Mouse (Mus musculus) C2C12 (cell line): ENCODE data around the gene Smtnl2. TPM values are rescaled to one million over a fixed set of nuclear protein-coding genes. Genes with fewer than 3 reads are reported as not detected.

Experiments
- H3K27me3 ChIP-seq: one replicate; pipeline ENCODE4 v1.6.1; 2011; ENCODE audit not compliant: control insufficient read depth, insufficient read depth, insufficient read length
- H3K36me3 ChIP-seq: one replicate; pipeline ENCODE4 v1.6.1; 2011; ENCODE audit not compliant: control insufficient read depth, insufficient read depth
- H3K4me3 ChIP-seq: one replicate; pipeline ENCODE4 v1.5.1; 2011; ENCODE audit warnings: mild to moderate bottlenecking, control low read depth; ENCODE audit not compliant: poor library complexity, insufficient read depth, severe bottlenecking
- H3K79me2 ChIP-seq: one replicate; pipeline ENCODE4 v1.6.1; 2011; ENCODE audit not compliant: control insufficient read depth, insufficient read depth
- H3K79me3 ChIP-seq: one replicate; pipeline ENCODE4 v1.6.1; 2011; ENCODE audit warnings: low read depth, control low read depth
- H3ac ChIP-seq: one replicate; pipeline ENCODE3; 2011; ENCODE audit warnings: low read depth; ENCODE audit not compliant: control insufficient read depth, insufficient read length
- CEBPB ChIP-seq: IDR thresholded peaks from one replicate; pipeline ENCODE4 v1.6.1; 2011; ENCODE audit warnings: low read depth, mild to moderate bottlenecking, control low read depth, moderate library complexity
- CTCF ChIP-seq: IDR thresholded peaks from one replicate; pipeline ENCODE4 v1.5.1; 2011; ENCODE audit not compliant: control insufficient read depth, insufficient read depth, insufficient read length
- FOSL1 ChIP-seq: IDR thresholded peaks from one replicate; pipeline ENCODE4 v1.8.0; 2011; ENCODE audit warnings: mild to moderate bottlenecking, low read length; ENCODE audit not compliant: poor library complexity, insufficient read depth, severe bottlenecking
- MAX ChIP-seq: IDR thresholded peaks from one replicate; pipeline ENCODE4 v1.6.1; 2011; ENCODE audit warnings: mild to moderate bottlenecking, control low read depth
- MYOD1 ChIP-seq: IDR thresholded peaks from one replicate; pipeline ENCODE4 v1.6.1; 2011; ENCODE audit warnings: low read depth; ENCODE audit not compliant: control insufficient read depth, insufficient read length
- MYOG ChIP-seq: IDR thresholded peaks from one replicate; pipeline ENCODE4 v1.6.1; 2011; ENCODE audit not compliant: control insufficient read depth, insufficient read length; ENCODE audit errors: extremely low read depth
- USF1 ChIP-seq: IDR thresholded peaks from one replicate; pipeline ENCODE4 v1.6.1; 2011; ENCODE audit warnings: low read depth, mild to moderate bottlenecking, control low read depth, moderate library complexity
- polyA plus RNA-seq: library from polyadenylated mRNA; unstranded; fragments of >200 nt; fragmentation: generic; extraction: Trizol; gene quantifications from one replicate; pipeline ENCODE4 v1.2.1, GENCODE M21; 2012; ENCODE audit warnings: missing spikeins

Gene Smtnl2
- polyA plus RNA-seq, 1 experiment: 0.04 TPM

- TF ChIP-seq FOSL1 (no peak), MAX (no peak), CEBPB (no peak), USF1 (no peak), MYOG (no peak), CTCF (no peak), MYOD1 (no peak)
- Histone ChIP-seq H3K27me3 (peaks cover 79% of the 10 kb centered on the region), H3ac (no peak overlapping the region)
Measured at GRCm38 (mm10) chr11:72413601-72414190, 2.2 kb upstream of the Smtnl2 start.

GRCm38 (mm10) chr11:72413016-72413415 lies 1.5 kb upstream of the Smtnl2 start:
- H3K36me3 ChIP-seq: no peaks in the 10 kb centered on the region
- no peak overlapping the region for H3ac ChIP-seq
- H3K79me2 ChIP-seq: no peaks in the 10 kb centered on the region
- TF ChIP-seq FOSL1: no peak
- no peak for TF ChIP-seq MYOD1
- no peak for TF ChIP-seq USF1
- TF ChIP-seq MAX: no peak
- TF ChIP-seq CTCF: no peak
- TF ChIP-seq MYOG: no peak
- no peak for TF ChIP-seq CEBPB
- peaks cover 78% of the 10 kb centered on the region for H3K27me3 ChIP-seq
- H3K79me3 ChIP-seq: no peaks in the 10 kb centered on the region
- no peak overlapping the region for H3K4me3 ChIP-seq

More at GRCm38 (mm10) chr11:72413601-72414190, 2.2 kb upstream of the Smtnl2 start:
- Histone ChIP-seq H3K79me2 (no peaks in the 10 kb centered on the region), H3K79me3 (no peaks in the 10 kb centered on the region), H3K4me3 (no peak overlapping the region), H3K36me3 (no peaks in the 10 kb centered on the region)

GRCm38 (mm10) chr11:72411945-72412344 lies 432 bp upstream of the Smtnl2 start:
- H3ac ChIP-seq: no peak overlapping the region
- TF ChIP-seq CEBPB: no peak
- no peak for TF ChIP-seq MYOD1
- TF ChIP-seq USF1: no peak
- TF ChIP-seq MAX: no peak
- no peak for TF ChIP-seq CTCF
- TF ChIP-seq FOSL1: no peak
- TF ChIP-seq MYOG: no peak
- H3K79me2 ChIP-seq: no peaks in the 10 kb centered on the region
- H3K27me3 ChIP-seq: peaks cover 80% of the 10 kb centered on the region
- no peaks in the 10 kb centered on the region for H3K36me3 ChIP-seq
- H3K4me3 ChIP-seq: no peak overlapping the region
- no peaks in the 10 kb centered on the region for H3K79me3 ChIP-seq

GRCm38 (mm10) chr11:72410521-72411092 lies 906 bp downstream of the Smtnl2 start:
- H3ac ChIP-seq: no peak overlapping the region
- H3K79me3 ChIP-seq: no peaks in the 10 kb centered on the region
- no peak overlapping the region for H3K4me3 ChIP-seq
- no peak for TF ChIP-seq CTCF
- no peak for TF ChIP-seq MYOG
- TF ChIP-seq USF1: no peak
- TF ChIP-seq MYOD1: no peak
- no peak for TF ChIP-seq FOSL1
- no peak for TF ChIP-seq MAX
- no peak for TF ChIP-seq CEBPB
- peaks cover 88% of the 10 kb centered on the region for H3K27me3 ChIP-seq
- H3K79me2 ChIP-seq: no peaks in the 10 kb centered on the region
- H3K36me3 ChIP-seq: no peaks in the 10 kb centered on the region

GRCm38 (mm10) chr11:72409649-72410385 lies 1.7 kb downstream of the Smtnl2 start:
- Histone ChIP-seq H3K79me2 (no peaks in the 10 kb centered on the region), H3K79me3 (no peaks in the 10 kb centered on the region), H3K36me3 (no peaks in the 10 kb centered on the region), H3ac (no peak overlapping the region), H3K4me3 (no peak overlapping the region), H3K27me3 (peaks cover 86% of the 10 kb centered on the region)
- TF ChIP-seq CEBPB (no peak), MAX (no peak), USF1 (no peak), FOSL1 (no peak), CTCF (no peak), MYOG (no peak), MYOD1 (no peak)
